Mouse (Mus musculus): ENCODE measurements around the gene Rpl26.

DNA sequence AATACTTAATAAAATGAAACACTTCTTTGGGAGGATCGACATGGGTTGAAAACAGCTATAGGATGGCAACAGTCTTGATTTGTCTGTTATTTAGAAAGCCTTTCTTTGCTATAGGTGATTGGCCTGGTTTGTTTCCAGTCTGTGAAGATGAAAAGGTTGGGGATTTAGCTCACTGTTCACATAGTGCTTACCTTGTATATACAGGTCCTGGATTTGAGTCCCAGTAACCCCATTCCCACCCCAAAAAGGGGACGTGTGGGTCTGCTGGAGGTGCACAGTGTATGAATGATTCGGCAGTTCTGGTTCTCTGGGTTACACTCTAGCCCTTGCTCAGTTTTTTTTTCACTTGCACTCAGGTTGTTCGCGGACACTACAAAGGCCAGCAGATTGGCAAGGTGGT, 1.4 kb downstream of the Rpl26 start:
- no peak for TF ChIP-seq POLR2A (IDR thresholded peaks at IDR 0.05; ENCODE audit: borderline replicate concordance, low read depth, low read length)
- TF ChIP-seq CTCF (IDR thresholded peaks at IDR 0.05; ENCODE audit: low read depth, low read length) = no peak

Data from bone marrow macrophage, adult 2 months (primary cell).